Mouse (Mus musculus): ENCODE results near the gene Pde4dip. TPM values are rescaled to one million over a fixed set of nuclear protein-coding genes. Genes with fewer than 3 reads are reported as not detected.

Pde4dip gene
- total RNA-seq, 4 experiments from 2014 or later, result 195 to 235 (median 214) TPM

- no peak for DNase-seq (ENCODE audit: low spot score in 2 of 2)
Observed at GRCm38 (mm10) chr3:97755411-97755810, 133.1 kb downstream of the Pde4dip start.

- no peak for DNase-seq (ENCODE audit: low spot score in 2 of 2)
Observed at GRCm38 (mm10) chr3:97752901-97753300, 135.6 kb downstream of the Pde4dip start.

GRCm38 (mm10) chr3:97751566-97751965 lies 136.9 kb downstream of the Pde4dip start:
- DNase-seq (ENCODE audit: low spot score in 2 of 2), result no peak

- no peak for DNase-seq (ENCODE audit: low spot score in 2 of 2)
Observed at GRCm38 (mm10) chr3:97748789-97749188, 139.7 kb downstream of the Pde4dip start.

GRCm38 (mm10) chr3:97742841-97743240 lies 145.7 kb downstream of the Pde4dip start:
- DNase-seq (ENCODE audit: low spot score in 2 of 2), result no peak

- no peak for DNase-seq (ENCODE audit: low spot score in 2 of 2)
Observed at GRCm38 (mm10) chr3:97735575-97735974, 152.9 kb downstream of the Pde4dip start.

- no peak for DNase-seq (ENCODE audit: low spot score in 2 of 2)
Observed at GRCm38 (mm10) chr3:97734259-97734658, 154.2 kb downstream of the Pde4dip start.

GRCm38 (mm10) chr3:97732622-97733021 lies 155.9 kb downstream of the Pde4dip start:
- no peak for DNase-seq (ENCODE audit: low spot score in 2 of 2)

GRCm38 (mm10) chr3:97730624-97731023 lies 157.9 kb downstream of the Pde4dip start:
- DNase-seq (ENCODE audit: low spot score in 2 of 2), result no peak

GRCm38 (mm10) chr3:97730131-97730530 lies 158.4 kb downstream of the Pde4dip start:
- DNase-seq (ENCODE audit: low spot score in 2 of 2), result no peak

- DNase-seq (ENCODE audit: low spot score in 2 of 2), result no peak
Observed at GRCm38 (mm10) chr3:97727801-97728200, 160.7 kb downstream of the Pde4dip start.

GRCm38 (mm10) chr3:97719116-97719515 lies 169.4 kb downstream of the Pde4dip start:
- DNase-seq (ENCODE audit: low spot score in 2 of 2), result no peak

GRCm38 (mm10) chr3:97715922-97716321 lies 172.6 kb downstream of the Pde4dip start:
- DNase-seq (ENCODE audit: low spot score in 2 of 2), result no peak

- no peak for DNase-seq (ENCODE audit: low spot score in 2 of 2)
Observed at GRCm38 (mm10) chr3:97710881-97711280, 177.6 kb downstream of the Pde4dip start.

GRCm38 (mm10) chr3:97710134-97710533 lies 178.4 kb downstream of the Pde4dip start:
- DNase-seq (ENCODE audit: low spot score in 2 of 2), result no peak

- DNase-seq (ENCODE audit: low spot score in 2 of 2), result no peak
Observed at GRCm38 (mm10) chr3:97706561-97706960, 181.9 kb downstream of the Pde4dip start.

- DNase-seq (ENCODE audit: low spot score in 2 of 2), result no peak
Observed at GRCm38 (mm10) chr3:97705508-97705907, 183.0 kb downstream of the Pde4dip start.

GRCm38 (mm10) chr3:97702448-97703080 lies 185.9 kb downstream of the Pde4dip start:
- no peak for DNase-seq (ENCODE audit: low spot score in 2 of 2)

- DNase-seq (ENCODE audit: low spot score in 2 of 2), result no peak
Observed at GRCm38 (mm10) chr3:97701198-97701597, 187.3 kb downstream of the Pde4dip start.

- no peak for DNase-seq (ENCODE audit: low spot score in 2 of 2)
Observed at GRCm38 (mm10) chr3:97699061-97699460, 189.4 kb downstream of the Pde4dip start.

GRCm38 (mm10) chr3:97697291-97697690 lies 191.2 kb downstream of the Pde4dip start:
- DNase-seq (ENCODE audit: low spot score in 2 of 2), result no peak

GRCm38 (mm10) chr3:97696866-97697265 lies 191.6 kb downstream of the Pde4dip start:
- no peak for DNase-seq (ENCODE audit: low spot score in 2 of 2)

GRCm38 (mm10) chr3:97693806-97694205 lies 194.7 kb downstream of the Pde4dip start:
- no peak for DNase-seq (ENCODE audit: low spot score in 2 of 2)

Measured in layer of hippocampus, adult 8-10 months (tissue).